Mouse (Mus musculus) midbrain, embryonic 14.5 days (tissue): ENCODE measurements around the gene Adam33. TPM values are rescaled to one million over a fixed set of nuclear protein-coding genes. Genes with fewer than 3 reads are reported as not detected.
A peak's percentile ranks its signal among the peaks of the same experiment; 100 is the strongest.

Experiments
- ATAC-seq: fragments of 200-750 bp; cut with Nextera tagmentation; 2 replicates; pipeline ENCODE4 v1.8.0; 2017; ENCODE audit warnings: moderate number of reproducible peaks, moderate library complexity; ENCODE audit not compliant: low FRiP score, low TSS enrichment
- DNase-seq: peaks from one replicate; pipeline ENCODE4 v3.0.0-alpha.2; 2015
- H3K27ac ChIP-seq: fragments of 300-500 bp; sonication (generic); replicated peaks from 2 replicates; pipeline ENCODE4 v1.5.1; 2014; ENCODE audit warnings: mild to moderate bottlenecking, low read depth, low read length, moderate library complexity
- H3K27me3 ChIP-seq: fragments of 300-500 bp; sonication (generic); 2 replicates; pipeline ENCODE4 v1.6.1; 2014; ENCODE audit warnings: low read length, control low read depth, mixed read lengths; ENCODE audit not compliant: control insufficient read depth, insufficient read depth
- H3K36me3 ChIP-seq: fragments of 300-500 bp; sonication (generic); 2 replicates; pipeline ENCODE4 v1.6.1; 2014; ENCODE audit warnings: low read length, control low read depth; ENCODE audit not compliant: control insufficient read depth, insufficient read depth
- H3K4me1 ChIP-seq: fragments of 300-500 bp; sonication (generic); 2 replicates; pipeline ENCODE4 v1.6.1; 2014; ENCODE audit warnings: mild to moderate bottlenecking, antibody characterized with exemption, low read length, control low read depth; ENCODE audit not compliant: control insufficient read depth, insufficient read depth
- H3K4me2 ChIP-seq: fragments of 300-500 bp; sonication (generic); 2 replicates; pipeline ENCODE4 v1.6.1; 2014; ENCODE audit warnings: mild to moderate bottlenecking, low read length, moderate library complexity
- H3K4me3 ChIP-seq: fragments of 300-500 bp; sonication (generic); replicated peaks from 2 replicates; pipeline ENCODE4 v1.5.1; 2014; ENCODE audit warnings: low read depth, low read length
- H3K9ac ChIP-seq: fragments of 300-500 bp; sonication (generic); replicated peaks from 2 replicates; pipeline ENCODE4 v1.6.1; 2014; ENCODE audit warnings: mild to moderate bottlenecking, low read length, moderate library complexity
- H3K9me3 ChIP-seq: fragments of 300-500 bp; sonication (generic); 2 replicates; pipeline ENCODE4 v1.6.1; 2016; ENCODE audit warnings: low read length, control low read depth, mixed read lengths; ENCODE audit not compliant: control insufficient read depth
- WGBS: fragments of 180-500 bp; shearing (Covaris S2); extraction: QIAGEN DNeasy Blood & Tissue Kit; methylation state at CpG from one replicate; pipeline ENCODE4 v1.1.7; 2014; 5-methylcytosine and 5-hydroxymethylcytosine counted together
- polyA plus RNA-seq: library from polyadenylated mRNA; unstranded; fragments of >200 nt; fragmentation: Nextera tagmentation; extraction: Ambion mirVana; gene quantifications from 2 replicates; pipeline ENCODE4 v1.2.1, GENCODE M21; 2014

The Adam33 gene
- polyA plus RNA-seq, 1 experiment from 2014 or later: 0.36 TPM

DNA sequence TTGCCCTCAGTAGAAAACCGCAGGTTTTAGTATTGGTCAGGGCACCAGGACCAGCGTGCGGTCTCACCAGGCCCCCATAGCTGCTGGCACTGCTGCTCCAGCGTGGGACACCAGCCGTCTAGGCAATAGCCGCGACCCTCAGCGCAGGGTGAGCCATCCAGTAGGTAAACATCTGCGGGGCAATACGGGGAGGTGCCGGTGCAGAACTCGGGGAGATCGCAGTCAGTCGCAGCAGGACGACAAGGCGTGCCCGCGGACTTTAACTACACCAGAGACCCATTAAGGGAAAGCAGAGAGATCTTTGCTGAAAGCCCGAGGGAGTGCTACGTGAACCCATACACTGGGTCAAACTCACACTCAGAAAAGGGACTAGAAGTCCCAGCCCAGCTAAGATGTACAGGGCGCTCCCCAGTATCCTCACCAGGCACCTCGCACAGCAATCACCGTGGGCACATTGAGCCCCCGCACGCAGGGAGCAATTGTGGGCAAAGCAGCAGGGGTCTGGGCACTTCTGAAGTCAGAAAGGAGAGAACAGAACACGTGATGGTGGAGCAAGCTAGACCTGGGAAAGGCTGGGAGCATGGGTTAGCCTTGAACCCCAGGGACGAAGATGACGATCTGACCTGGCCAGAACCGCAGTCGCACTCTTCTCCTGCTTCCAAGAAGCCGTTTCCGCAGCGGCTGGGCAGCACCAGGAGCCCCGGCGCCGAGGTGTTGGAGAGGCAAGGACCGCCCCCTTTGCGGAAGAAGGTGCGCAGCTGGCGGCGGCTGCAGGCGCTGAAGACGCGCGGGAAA lies 9.6 kb downstream of the Adam33 start:
- peak overlapping the region; percentile 18 for H3K9ac ChIP-seq
- no peaks in the 10 kb centered on the region for H3K9me3 ChIP-seq
- H3K4me1 ChIP-seq: peaks cover 7% of the 10 kb centered on the region; the same call in 1 of the 2 replicates
- ATAC-seq (no peak), DNase-seq (peak; percentile 58)
- H3K4me3 ChIP-seq: peak overlapping the region; percentile 27
- H3K27me3 ChIP-seq: peaks cover 43% of the 10 kb centered on the region
- H3K36me3 ChIP-seq: no peaks in the 10 kb centered on the region
- H3K4me2 ChIP-seq: peak overlapping the region; percentile 50
- 1% methylated on average over 45 of the region's 45 CpGs for WGBS
- H3K27ac ChIP-seq: no peak overlapping the region

GRCm38 (mm10) chr2:131052862-131053418 lies 10.7 kb downstream of the Adam33 start:
- no peak overlapping the region for H3K27ac ChIP-seq
- H3K27me3 ChIP-seq: peaks cover 43% of the 10 kb centered on the region
- H3K4me3 ChIP-seq: no peak overlapping the region
- H3K4me2 ChIP-seq: no peak overlapping the region
- H3K9ac ChIP-seq: no peak overlapping the region
- DNase-seq (no peak), ATAC-seq (no peak)
- no peaks in the 10 kb centered on the region for H3K9me3 ChIP-seq
- no peaks in the 10 kb centered on the region for H3K36me3 ChIP-seq
- peaks cover 7% of the 10 kb centered on the region; the same call in 1 of the 2 replicates for H3K4me1 ChIP-seq
- 71% methylated on average over 6 of the region's 6 CpGs for WGBS

GRCm38 (mm10) chr2:131052043-131052442 lies 11.6 kb downstream of the Adam33 start:
- ATAC-seq (no peak), DNase-seq (no peak)
- 81% methylated on average over 5 of the region's 5 CpGs for WGBS
- H3K9me3 ChIP-seq: no peaks in the 10 kb centered on the region
- no peak overlapping the region for H3K27ac ChIP-seq
- no peak overlapping the region for H3K4me2 ChIP-seq
- no peaks in the 10 kb centered on the region for H3K36me3 ChIP-seq
- no peak overlapping the region for H3K4me3 ChIP-seq
- peaks cover 7% of the 10 kb centered on the region; the same call in 1 of the 2 replicates for H3K4me1 ChIP-seq
- no peak overlapping the region for H3K9ac ChIP-seq
- peaks cover 43% of the 10 kb centered on the region for H3K27me3 ChIP-seq

DNA sequence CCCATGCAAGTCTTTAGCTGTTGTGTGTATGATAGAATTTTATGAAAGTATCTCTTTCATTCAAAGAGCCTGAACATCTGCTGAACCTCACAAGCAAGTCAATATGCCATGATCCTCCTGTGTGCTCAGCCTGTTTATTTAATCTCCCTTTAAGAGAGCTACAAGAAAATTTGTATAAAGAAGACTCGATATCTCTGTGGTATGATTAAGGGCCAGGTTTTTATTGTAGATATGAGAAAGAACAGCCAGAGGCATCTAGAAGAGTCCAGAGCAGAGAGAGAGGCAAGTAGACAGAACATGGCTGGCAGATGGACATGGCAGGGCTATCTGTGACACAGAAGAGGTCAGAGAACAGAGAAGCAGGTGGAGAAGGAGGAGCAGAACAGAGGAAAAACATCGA lies 17.6 kb downstream of the Adam33 start:
- no peak for ATAC-seq
- DNase-seq: no peak
- H3K4me3 ChIP-seq: no peak overlapping the region
- H3K9ac ChIP-seq: no peak overlapping the region
- 0 out of 2 replicates have a peak, but pooled peaks cover 2% of the 10 kb centered on the region for H3K4me1 ChIP-seq
- H3K27ac ChIP-seq: no peak overlapping the region
- no peaks in the 10 kb centered on the region for H3K36me3 ChIP-seq
- WGBS: 87% methylated on average over 2 of the region's 2 CpGs
- H3K4me2 ChIP-seq: no peak overlapping the region
- H3K27me3 ChIP-seq: peaks cover 19% of the 10 kb centered on the region
- H3K9me3 ChIP-seq: no peaks in the 10 kb centered on the region

GRCm38 (mm10) chr2:131044989-131045720 lies 18.5 kb downstream of the Adam33 start:
- H3K36me3 ChIP-seq: no peaks in the 10 kb centered on the region
- H3K4me3 ChIP-seq: no peak overlapping the region
- ATAC-seq: no peak
- 77% methylated on average over 9 of the region's 9 CpGs for WGBS
- no peak overlapping the region for H3K9ac ChIP-seq
- no peak overlapping the region for H3K27ac ChIP-seq
- no peak overlapping the region for H3K4me2 ChIP-seq
- peaks cover 26% of the 10 kb centered on the region for H3K27me3 ChIP-seq
- H3K9me3 ChIP-seq: no peaks in the 10 kb centered on the region
- DNase-seq: no peak
- 0 out of 2 replicates have a peak, but pooled peaks cover 2% of the 10 kb centered on the region for H3K4me1 ChIP-seq

- no peaks in the 10 kb centered on the region for H3K9me3 ChIP-seq
- H3K4me3 ChIP-seq: no peak overlapping the region
- H3K9ac ChIP-seq: no peak overlapping the region
- no peak for DNase-seq
- 0 out of 2 replicates have a peak, but pooled peaks cover 2% of the 10 kb centered on the region for H3K4me1 ChIP-seq
- H3K4me2 ChIP-seq: peak overlapping the region; percentile 18; the same call in 1 of the 2 replicates
- ATAC-seq: no peak
- 11% methylated on average over 7 of the region's 7 CpGs for WGBS
- H3K27ac ChIP-seq: no peak overlapping the region
- peaks cover 33% of the 10 kb centered on the region for H3K27me3 ChIP-seq
- H3K36me3 ChIP-seq: no peaks in the 10 kb centered on the region
Measured at GRCm38 (mm10) chr2:131044354-131044852, 19.2 kb downstream of the Adam33 start.

- 73% methylated on average over 2 of the region's 2 CpGs for WGBS
Measured at GRCm38 (mm10) chr2:131042988-131043387, 20.6 kb downstream of the Adam33 start, which contains the start of gene Gfra4. TSS of gene Gfra4 (minus strand) at chr2:131043088.

More at GRCm38 (mm10) chr2:131042988-131043387, 20.6 kb downstream of the Adam33 start, which contains the start of gene Gfra4:
- Histone ChIP-seq H3K27me3 (peaks cover 33% of the 10 kb centered on the region), H3K36me3 (no peaks in the 10 kb centered on the region), H3K27ac (no peak within 1 kb of the TSS), H3K4me1 (0 out of 2 replicates have a peak, but pooled peaks cover 2% of the 10 kb centered on the region), H3K9me3 (no peaks in the 10 kb centered on the region), H3K4me3 (peak within 1 kb of the TSS; percentile 50), H3K4me2 (peak within 1 kb of the TSS; percentile 67), H3K9ac (peak within 1 kb of the TSS; percentile 62; the same call in 1 of the 2 replicates)
- DNase-seq (no peak), ATAC-seq (no peak)
